Mouse (Mus musculus): Measurements from ENCODE around the gene Myo1d. TPM values are rescaled to one million over a fixed set of nuclear protein-coding genes. Genes with fewer than 3 reads are reported as not detected.
"Not testable (repeated sequence)": the region's sequence is repeated elsewhere in the genome, so short reads cannot be mapped to it uniquely, and the experiment has no call there.

Gene Myo1d
- polyA plus RNA-seq, 1 experiment: 37.1 TPM

GRCm38 (mm10) chr11:80474175-80474691 is 305.6 kb downstream of the Myo1d start:
- TF ChIP-seq POLR2A (IDR thresholded peaks at IDR 0.05; ENCODE audit: low read depth, low read length) (no peak), CTCF (conservative IDR thresholded peaks at IDR 0.05; ENCODE audit: insufficient read depth, insufficient read length, low read depth, low read length) (peak; percentile 33)
- WGBS: 42% methylated on average over 2 of the region's 2 CpGs
- Histone ChIP-seq H3K27ac (ENCODE audit: insufficient read depth, low read depth, low read length) (no peak overlapping the region), H3K4me3 (ENCODE audit: insufficient read depth, low read depth, low read length) (no peak overlapping the region), H3K36me3 (ENCODE audit: control insufficient read depth, insufficient read depth, low read length) (no peaks in the 10 kb centered on the region; the same call in 1 of the 2 replicates), H3K4me1 (ENCODE audit: control insufficient read depth, insufficient read depth, low read length) (peaks cover 6% of the 10 kb centered on the region; the same call in 1 of the 2 replicates), H3K27me3 (replicated peaks; ENCODE audit: control insufficient read depth, insufficient read depth, low read length) (no peaks in the 10 kb centered on the region)
- DNase-seq: peak; percentile 27

DNA sequence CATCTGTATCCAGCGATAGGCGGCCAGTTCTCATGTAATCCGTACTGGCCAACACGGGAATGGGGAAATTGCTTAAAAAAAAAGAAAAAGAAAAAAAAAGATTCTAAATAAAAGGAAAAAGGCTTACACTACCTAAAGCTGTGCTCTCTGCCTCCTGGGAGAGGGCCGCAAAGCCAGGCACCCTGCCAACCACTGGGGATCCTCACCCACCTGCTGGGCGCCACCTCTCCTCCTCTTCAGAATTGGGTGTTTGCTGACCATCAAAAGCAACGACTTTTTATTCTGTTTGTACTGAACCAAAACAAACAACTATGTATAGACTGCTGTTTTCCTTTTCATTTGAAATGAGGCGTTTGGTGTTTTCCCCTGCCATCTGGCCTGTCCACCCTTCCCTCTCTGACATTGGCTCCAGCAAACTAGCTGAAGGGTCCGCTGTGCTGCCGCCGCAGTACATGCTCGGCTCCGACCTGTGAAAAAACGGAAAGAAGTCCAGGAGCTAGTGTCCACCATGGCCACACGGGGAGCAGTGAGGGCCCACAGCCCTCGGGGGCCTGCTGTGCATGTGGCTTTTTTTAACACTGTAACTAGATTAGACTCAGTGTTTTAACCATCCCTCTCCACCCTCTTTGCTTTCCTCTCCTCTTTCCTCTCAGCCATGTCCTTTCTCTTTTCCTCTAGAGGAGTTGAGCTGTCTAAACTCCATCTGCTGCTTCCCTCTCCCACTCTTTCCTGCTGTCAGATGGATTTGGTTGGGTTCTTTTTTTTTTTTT is 307.8 kb downstream of the Myo1d start:
- Histone ChIP-seq H3K36me3 (ENCODE audit: control insufficient read depth, insufficient read depth, low read length) (peaks cover 2% of the 10 kb centered on the region; the same call in 1 of the 2 replicates), H3K4me3 (ENCODE audit: insufficient read depth, low read depth, low read length) (no peak overlapping the region), H3K4me1 (ENCODE audit: control insufficient read depth, insufficient read depth, low read length) (no peaks in the 10 kb centered on the region; the same call in 1 of the 2 replicates), H3K27ac (ENCODE audit: insufficient read depth, low read depth, low read length) (no peak overlapping the region), H3K27me3 (replicated peaks; ENCODE audit: control insufficient read depth, insufficient read depth, low read length) (no peaks in the 10 kb centered on the region)
- DNase-seq: no peak
- TF ChIP-seq CTCF (conservative IDR thresholded peaks at IDR 0.05; ENCODE audit: insufficient read depth, insufficient read length, low read depth, low read length) (no peak), POLR2A (IDR thresholded peaks at IDR 0.05; ENCODE audit: low read depth, low read length) (no peak)
- 77% methylated on average over 16 of the region's 16 CpGs for WGBS

DNA sequence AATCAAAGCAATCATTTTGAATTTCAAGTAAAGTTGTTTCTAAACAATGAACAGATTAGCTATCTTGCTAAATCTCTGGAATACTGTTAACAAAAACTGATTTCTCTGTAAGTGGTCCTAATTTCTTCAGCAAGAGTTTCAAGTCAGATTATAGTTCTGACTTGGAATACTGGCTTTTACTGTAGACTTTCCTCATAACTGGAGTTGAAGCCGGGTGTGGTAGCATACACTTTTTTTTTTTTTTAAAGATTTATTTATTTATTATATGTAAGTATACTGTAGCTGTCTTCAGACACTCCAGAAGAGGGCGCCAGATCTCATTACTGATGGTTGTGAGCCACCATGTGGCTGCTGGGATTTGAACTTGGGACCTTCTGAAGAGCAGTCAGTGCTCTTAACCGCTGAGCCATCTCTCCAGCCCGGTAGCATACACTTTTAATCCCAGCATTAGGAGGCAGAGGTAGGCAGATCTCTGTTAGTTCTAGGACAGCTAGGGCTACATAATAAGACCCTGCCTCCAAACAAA is 316.2 kb downstream of the Myo1d start:
- H3K4me3 ChIP-seq (ENCODE audit: insufficient read depth, low read depth, low read length); H3K27ac ChIP-seq (ENCODE audit: insufficient read depth, low read depth, low read length); H3K27me3 ChIP-seq (replicated peaks; ENCODE audit: control insufficient read depth, insufficient read depth, low read length); H3K4me1 ChIP-seq (ENCODE audit: control insufficient read depth, insufficient read depth, low read length); DNase-seq: not testable (repeated sequence)
- 93% methylated on average over 4 of the region's 4 CpGs for WGBS
- H3K36me3 ChIP-seq (ENCODE audit: control insufficient read depth, insufficient read depth, low read length): peaks cover 18% of the 10 kb centered on the region

DNA sequence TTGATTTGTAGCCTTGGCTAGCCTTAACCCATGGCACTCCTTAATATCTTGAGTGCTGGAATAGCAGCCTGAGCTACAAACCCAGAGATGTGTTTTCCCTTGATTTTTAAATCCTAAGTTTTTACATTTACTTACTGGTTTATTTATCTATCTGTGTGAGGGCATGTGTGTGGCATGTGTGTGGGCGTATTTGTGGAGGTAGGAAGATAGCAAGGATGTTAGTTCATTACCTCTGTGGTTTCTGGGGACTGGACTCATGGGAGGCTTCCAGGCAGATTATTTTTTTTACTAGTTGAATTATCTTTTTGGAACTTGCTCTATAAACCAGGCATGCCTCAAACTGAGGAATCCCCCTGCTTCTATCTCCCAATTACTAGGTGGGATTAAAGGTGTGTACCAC is 326.6 kb downstream of the Myo1d start:
- H3K36me3 ChIP-seq (ENCODE audit: control insufficient read depth, insufficient read depth, low read length): peaks cover 3% of the 10 kb centered on the region; the same call in 1 of the 2 replicates
- no peak overlapping the region for H3K27ac ChIP-seq (ENCODE audit: insufficient read depth, low read depth, low read length)
- WGBS: 95% methylated on average over 1 of the region's 1 CpGs
- H3K27me3 ChIP-seq (replicated peaks; ENCODE audit: control insufficient read depth, insufficient read depth, low read length): no peaks in the 10 kb centered on the region
- no peak for DNase-seq
- TF ChIP-seq POLR2A (IDR thresholded peaks at IDR 0.05; ENCODE audit: low read depth, low read length) (no peak), CTCF (conservative IDR thresholded peaks at IDR 0.05; ENCODE audit: insufficient read depth, insufficient read length, low read depth, low read length) (no peak)
- H3K4me1 ChIP-seq (ENCODE audit: control insufficient read depth, insufficient read depth, low read length): no peaks in the 10 kb centered on the region
- no peak overlapping the region for H3K4me3 ChIP-seq (ENCODE audit: insufficient read depth, low read depth, low read length)

- Histone ChIP-seq H3K4me3 (ENCODE audit: insufficient read depth, low read depth, low read length) (no peak overlapping the region), H3K4me1 (ENCODE audit: control insufficient read depth, insufficient read depth, low read length) (peaks cover under 1% of the 10 kb centered on the region; the same call in 1 of the 2 replicates), H3K27ac (ENCODE audit: insufficient read depth, low read depth, low read length) (no peak overlapping the region), H3K36me3 (ENCODE audit: control insufficient read depth, insufficient read depth, low read length) (peaks cover 2% of the 10 kb centered on the region; the same call in 1 of the 2 replicates), H3K27me3 (replicated peaks; ENCODE audit: control insufficient read depth, insufficient read depth, low read length) (no peaks in the 10 kb centered on the region)
- DNase-seq: no peak
- TF ChIP-seq CTCF (conservative IDR thresholded peaks at IDR 0.05; ENCODE audit: insufficient read depth, insufficient read length, low read depth, low read length) (no peak), POLR2A (IDR thresholded peaks at IDR 0.05; ENCODE audit: low read depth, low read length) (no peak)
- 78% methylated on average over 3 of the region's 3 CpGs for WGBS
Observed at GRCm38 (mm10) chr11:80452242-80452641, 327.6 kb downstream of the Myo1d start.

DNA sequence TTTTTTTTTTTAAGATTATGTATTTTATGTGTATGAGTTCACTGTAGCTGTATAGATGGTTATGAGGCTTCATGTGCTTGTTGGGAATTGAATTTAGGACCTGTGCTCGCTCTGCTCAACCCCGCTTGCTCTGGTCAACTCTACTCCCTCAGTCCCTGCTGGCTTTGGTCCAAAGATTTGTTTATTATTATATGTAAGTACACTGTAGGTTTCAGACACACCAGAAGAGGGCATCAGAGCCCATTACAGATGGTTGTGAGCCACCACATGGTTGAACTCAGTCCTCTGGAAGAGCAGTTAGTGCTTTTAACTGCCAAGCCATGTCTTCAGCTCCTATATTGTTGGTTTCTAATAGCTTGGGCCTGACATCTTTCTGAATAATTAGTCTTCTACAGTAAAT is 330.0 kb downstream of the Myo1d start:
- H3K36me3 ChIP-seq (ENCODE audit: control insufficient read depth, insufficient read depth, low read length): peaks cover 2% of the 10 kb centered on the region; the same call in 1 of the 2 replicates
- no peaks in the 10 kb centered on the region for H3K27me3 ChIP-seq (replicated peaks; ENCODE audit: control insufficient read depth, insufficient read depth, low read length)
- TF ChIP-seq CTCF (conservative IDR thresholded peaks at IDR 0.05; ENCODE audit: insufficient read depth, insufficient read length, low read depth, low read length): no peak
- no peak for TF ChIP-seq POLR2A (IDR thresholded peaks at IDR 0.05; ENCODE audit: low read depth, low read length)
- peaks cover 5% of the 10 kb centered on the region; the same call in 1 of the 2 replicates for H3K4me1 ChIP-seq (ENCODE audit: control insufficient read depth, insufficient read depth, low read length)
- no peak overlapping the region for H3K4me3 ChIP-seq (ENCODE audit: insufficient read depth, low read depth, low read length)
- H3K27ac ChIP-seq (ENCODE audit: insufficient read depth, low read depth, low read length): no peak overlapping the region
- WGBS: 72% methylated on average over 2 of the region's 2 CpGs
- no peak for DNase-seq

- peak; percentile 62 for DNase-seq
- H3K4me3 ChIP-seq (ENCODE audit: insufficient read depth, low read depth, low read length): no peak overlapping the region
- H3K27me3 ChIP-seq (replicated peaks; ENCODE audit: control insufficient read depth, insufficient read depth, low read length): no peaks in the 10 kb centered on the region
- H3K27ac ChIP-seq (ENCODE audit: insufficient read depth, low read depth, low read length): no peak overlapping the region
- H3K36me3 ChIP-seq (ENCODE audit: control insufficient read depth, insufficient read depth, low read length): peaks cover 1% of the 10 kb centered on the region
- H3K4me1 ChIP-seq (ENCODE audit: control insufficient read depth, insufficient read depth, low read length): peaks cover 5% of the 10 kb centered on the region; the same call in 1 of the 2 replicates
- no peak for TF ChIP-seq CTCF (conservative IDR thresholded peaks at IDR 0.05; ENCODE audit: insufficient read depth, insufficient read length, low read depth, low read length)
- 80% methylated on average over 3 of the region's 3 CpGs for WGBS
Observed at GRCm38 (mm10) chr11:80446916-80447315, 332.9 kb downstream of the Myo1d start.

Other genes starting within 250 kb of the Myo1d start
- gene Tmem98, start 30.1 kb upstream of the Myo1d start, polyA plus RNA-seq (2012; rRNA removed): 23.0 and 26.3 TPM in 2 replicates
- 0.27 TPM in 1 of 2 replicates, not detected in the other for gene Spaca3, start 78.3 kb upstream of the Myo1d start, polyA plus RNA-seq (2012; rRNA removed)

Measured in kidney, adult 2 months (tissue).